Mouse (Mus musculus) spleen, postnatal 4 days (tissue): ENCODE results near the gene Rims4.

Experiments
- DNase-seq, 2 experiments: peaks; one replicate each; pipeline ENCODE4 v3.0.0; 2022; ENCODE audit warnings: low spot score in 2 of 2

Gene Rims4

DNA sequence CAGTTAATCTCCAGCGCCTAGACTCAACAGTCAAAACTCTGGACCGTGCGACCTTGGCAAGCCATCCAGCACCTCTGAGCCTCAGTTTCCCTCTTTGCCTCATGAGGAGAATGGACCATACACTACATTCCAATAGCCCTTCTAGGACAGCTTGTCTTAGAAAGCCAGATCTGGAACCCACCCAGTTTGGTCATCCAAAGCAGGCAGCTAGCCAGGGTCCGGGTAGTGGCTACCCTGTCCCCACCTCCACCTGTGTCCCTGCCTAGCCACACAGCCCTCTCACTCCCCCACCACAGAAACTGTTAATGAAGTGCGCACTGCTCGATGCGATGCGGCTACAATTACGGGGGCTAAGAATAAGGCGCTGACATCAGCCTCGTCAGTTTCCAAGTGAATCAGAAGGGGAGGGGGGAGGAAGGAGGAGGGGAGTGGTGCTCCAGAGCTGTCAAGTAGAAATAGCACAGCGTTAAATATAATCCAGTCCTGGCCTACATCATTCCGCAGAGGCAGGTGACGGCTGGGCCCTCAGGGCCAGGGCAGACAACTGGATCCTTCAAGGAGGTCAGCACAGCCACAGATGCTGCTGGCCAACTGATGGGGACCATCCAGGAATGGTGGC is 6.5 kb downstream of the Rims4 start:
- DNase-seq, result no peak

DNA sequence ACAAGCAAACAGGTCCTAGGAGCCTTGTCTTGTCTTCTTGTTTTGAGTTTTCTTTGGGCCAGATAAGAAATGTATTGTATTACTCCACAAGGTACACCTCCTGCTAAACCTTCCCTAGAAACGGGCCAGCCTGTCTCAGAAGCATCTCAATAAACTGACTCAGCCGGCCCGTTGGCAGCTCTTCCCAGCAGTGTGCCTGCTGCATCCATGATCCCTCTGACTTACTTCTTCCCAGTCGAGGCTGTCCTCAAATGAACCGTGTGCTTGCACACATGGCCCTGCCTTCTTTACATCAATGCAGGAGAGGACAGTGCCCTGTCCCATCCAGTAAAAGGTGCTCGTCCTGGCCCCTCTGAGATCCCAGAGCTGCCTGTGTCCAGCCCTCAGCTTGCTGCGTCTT is 8.9 kb downstream of the Rims4 start:
- no peak for DNase-seq

GRCm38 (mm10) chr2:163907131-163907530 is 11.4 kb downstream of the Rims4 start:
- DNase-seq, result no peak

GRCm38 (mm10) chr2:163904323-163904722 is 14.2 kb downstream of the Rims4 start:
- no peak for DNase-seq

- DNase-seq, result no peak
These were observed 15.0 kb downstream of the Rims4 start for GRCm38 (mm10) chr2:163903461-163903860.

- no peak for DNase-seq
These were observed 16.0 kb downstream of the Rims4 start for GRCm38 (mm10) chr2:163902448-163902847.

GRCm38 (mm10) chr2:163901043-163901442 is 17.4 kb downstream of the Rims4 start:
- no peak for DNase-seq

DNA sequence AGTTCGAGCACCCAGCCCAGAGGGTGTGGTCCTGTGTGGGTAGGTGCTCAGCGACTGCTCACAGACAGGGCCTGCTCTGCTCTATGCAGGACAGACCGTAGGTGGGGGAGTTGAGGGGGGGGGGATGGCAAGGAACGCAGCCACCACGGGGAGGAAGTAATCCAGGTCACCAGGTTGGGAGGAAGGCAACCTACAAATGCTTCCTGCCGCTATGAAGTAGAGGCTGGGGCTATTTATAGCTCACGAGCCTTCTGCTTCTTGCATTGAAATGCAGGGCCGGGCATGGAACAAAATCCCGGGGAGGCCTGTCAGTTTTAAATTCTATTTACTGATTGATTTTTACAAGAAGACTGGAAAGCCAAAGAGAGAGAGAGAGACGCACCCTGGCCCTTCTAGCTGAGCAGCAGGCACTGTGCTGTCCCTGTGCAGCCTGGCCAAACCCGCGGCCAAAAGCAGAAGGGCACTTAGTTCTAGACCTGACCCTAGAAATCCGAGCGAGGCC is 18.5 kb downstream of the Rims4 start:
- no peak for DNase-seq

DNA sequence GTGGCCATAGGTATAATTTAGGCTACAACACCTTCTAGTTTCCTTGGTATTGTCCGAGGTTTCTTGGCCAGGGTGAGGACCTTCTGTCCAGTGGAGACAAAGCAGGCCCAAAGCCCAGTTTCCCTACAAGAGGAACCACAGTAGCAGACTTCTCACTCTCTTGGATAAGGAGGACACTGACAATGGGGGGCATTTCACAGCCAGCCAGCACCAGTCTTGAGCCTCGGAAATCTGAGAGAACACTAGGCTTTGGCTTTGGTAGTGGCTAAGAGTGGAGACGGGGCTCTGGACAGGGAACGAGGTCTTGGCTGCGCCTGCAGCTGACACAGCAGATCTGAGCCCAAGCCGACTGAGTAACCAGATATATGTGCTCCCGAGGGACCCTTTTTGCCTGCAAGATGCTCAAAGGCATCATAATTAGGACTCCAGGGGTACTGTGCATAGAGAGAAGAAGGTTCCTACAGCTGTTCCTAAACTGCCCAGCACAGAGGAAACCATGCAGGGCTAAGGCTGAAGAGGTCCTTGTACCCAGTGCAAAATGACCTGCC is 20.4 kb downstream of the Rims4 start:
- no peak for DNase-seq

DNA sequence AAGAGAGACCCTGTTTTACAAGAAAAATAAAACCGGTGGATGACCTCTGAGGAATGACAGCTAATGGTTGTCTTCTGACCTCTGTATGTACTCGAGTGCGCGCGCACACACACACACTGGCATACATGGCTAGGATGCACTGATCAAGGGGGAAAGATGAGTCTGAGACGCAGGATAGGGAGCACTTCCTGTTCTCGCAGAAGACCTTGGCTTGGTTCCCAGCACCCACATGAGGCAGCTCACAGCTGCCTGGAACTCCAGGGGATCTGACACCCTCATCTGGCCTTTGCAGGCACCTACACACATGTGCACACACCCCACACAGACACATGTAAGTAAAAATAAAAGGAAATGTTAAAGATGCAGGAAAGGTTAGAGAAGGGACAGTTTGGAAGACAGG is 21.5 kb downstream of the Rims4 start:
- no peak for DNase-seq

DNA sequence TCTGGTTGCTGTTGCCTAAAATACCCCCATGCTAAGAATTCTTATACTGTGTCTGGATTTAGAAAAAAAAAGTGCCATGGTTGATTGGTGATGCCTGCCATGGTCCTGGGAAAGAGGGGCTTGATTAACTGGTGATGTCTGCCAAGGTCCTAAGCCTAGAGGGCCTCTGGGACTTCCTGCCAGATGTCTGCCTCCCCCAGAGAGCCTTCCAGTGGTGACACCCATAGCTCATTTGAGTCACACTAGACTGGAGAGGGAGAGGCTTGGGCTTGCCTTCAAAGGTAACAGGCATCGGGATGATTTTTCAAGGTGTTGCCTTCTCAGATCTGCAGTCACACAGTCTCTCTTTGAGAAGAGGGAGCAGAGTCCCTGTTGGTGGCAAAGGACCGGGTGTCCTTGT is 23.3 kb downstream of the Rims4 start:
- no peak for DNase-seq

GRCm38 (mm10) chr2:163893446-163894370 is 24.8 kb downstream of the Rims4 start:
- DNase-seq, result no peak

DNA sequence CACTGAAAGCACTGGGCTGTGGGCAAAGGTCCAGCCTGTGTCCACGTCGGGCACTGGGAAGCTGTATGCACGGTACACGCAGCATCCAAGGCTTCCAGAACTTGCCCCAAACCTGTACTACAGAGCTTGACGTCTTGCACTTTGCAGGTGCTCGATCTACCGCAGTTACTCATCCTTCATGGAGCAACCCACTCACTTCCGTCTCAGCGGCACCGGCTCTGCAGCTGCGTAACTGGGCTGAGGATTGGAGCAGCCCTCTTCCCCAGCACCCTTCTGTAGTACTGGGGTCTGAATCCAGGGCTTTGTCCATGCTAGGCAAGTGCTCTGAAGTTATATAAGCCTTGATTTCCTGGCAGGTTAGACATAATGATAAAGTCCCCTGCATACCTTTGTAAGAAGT is 27.2 kb downstream of the Rims4 start:
- DNase-seq, result no peak

- no peak for DNase-seq
These were observed 27.9 kb downstream of the Rims4 start for GRCm38 (mm10) chr2:163890586-163890985.

DNA sequence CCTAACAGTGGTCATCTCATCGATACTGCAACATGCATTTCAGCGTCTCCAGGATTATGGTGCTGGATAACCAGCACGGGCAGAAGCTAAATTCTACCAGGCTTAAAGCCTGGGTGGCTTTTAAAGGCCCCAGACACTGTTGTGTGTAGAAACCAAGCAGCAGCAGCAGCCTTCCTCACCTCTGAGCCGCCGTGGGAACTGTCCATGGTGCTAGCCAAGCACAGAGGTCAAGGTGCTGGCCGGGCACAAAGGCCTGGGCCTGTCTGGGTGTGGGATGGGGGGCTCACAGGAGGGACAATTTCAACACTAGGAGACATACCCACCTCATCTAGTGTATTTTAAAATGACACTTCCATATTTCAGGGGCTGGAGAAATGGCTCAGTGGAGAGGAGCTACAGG is 29.1 kb downstream of the Rims4 start:
- DNase-seq, result no peak

- DNase-seq, result no peak
These were observed 35.4 kb downstream of the Rims4 start for GRCm38 (mm10) chr2:163882859-163883652.

GRCm38 (mm10) chr2:163880891-163881290 is 37.6 kb downstream of the Rims4 start:
- no peak for DNase-seq

- DNase-seq, result no peak
These were observed 41.5 kb downstream of the Rims4 start for GRCm38 (mm10) chr2:163876830-163877498.

- DNase-seq, result no peak
These were observed 43.0 kb downstream of the Rims4 start for GRCm38 (mm10) chr2:163875484-163875883.

GRCm38 (mm10) chr2:163874877-163875276 is 43.6 kb downstream of the Rims4 start:
- no peak for DNase-seq

GRCm38 (mm10) chr2:163871906-163872305 is 46.6 kb downstream of the Rims4 start:
- DNase-seq, result no peak
